Mouse (Mus musculus) G1E-ER4 (cell line): ENCODE results near the gene Lmtk2. TPM values are rescaled to one million over a fixed set of nuclear protein-coding genes. Genes with fewer than 3 reads are reported as not detected.

Experiments used
- GATA1 ChIP-seq: IDR thresholded peaks from one replicate; pipeline ENCODE4 v1.8.0; 2012; ENCODE audit warnings: low read length, inconsistent platforms
- polyA plus RNA-seq: library from polyadenylated mRNA; stranded (reverse); fragments of >175 nt; gene quantifications from 2 replicates; pipeline ENCODE4 v1.2.3, GENCODE M21; 2012

Lmtk2 gene
- polyA plus RNA-seq, 1 experiment: 6.3 TPM

- no peak for TF ChIP-seq GATA1
These were observed 49.3 kb downstream of the Lmtk2 start for GRCm38 (mm10) chr5:144149530-144149929.

- TF ChIP-seq GATA1: no peak
These were observed 51.0 kb downstream of the Lmtk2 start for GRCm38 (mm10) chr5:144151270-144151669.

- TF ChIP-seq GATA1: no peak
These were observed 54.3 kb downstream of the Lmtk2 start for GRCm38 (mm10) chr5:144154528-144154927.

- TF ChIP-seq GATA1: no peak
These were observed 58.4 kb downstream of the Lmtk2 start for GRCm38 (mm10) chr5:144158604-144159003.

- TF ChIP-seq GATA1: no peak
These were observed 58.9 kb downstream of the Lmtk2 start for GRCm38 (mm10) chr5:144159137-144159536.

- TF ChIP-seq GATA1: no peak
These were observed 62.0 kb downstream of the Lmtk2 start for GRCm38 (mm10) chr5:144162080-144162812.

- TF ChIP-seq GATA1: no peak
These were observed 62.7 kb downstream of the Lmtk2 start for GRCm38 (mm10) chr5:144162813-144163517.

- TF ChIP-seq GATA1: no peak
These were observed 65.5 kb downstream of the Lmtk2 start for GRCm38 (mm10) chr5:144165756-144166155.

- TF ChIP-seq GATA1: no peak
These were observed 69.2 kb downstream of the Lmtk2 start for GRCm38 (mm10) chr5:144169275-144169975.

GRCm38 (mm10) chr5:144173648-144174047 lies 73.4 kb downstream of the Lmtk2 start:
- TF ChIP-seq GATA1: no peak

GRCm38 (mm10) chr5:144178216-144178615 lies 78.0 kb downstream of the Lmtk2 start:
- no peak for TF ChIP-seq GATA1

- no peak for TF ChIP-seq GATA1
These were observed 81.0 kb downstream of the Lmtk2 start for GRCm38 (mm10) chr5:144181249-144181648.

- TF ChIP-seq GATA1: no peak
These were observed 82.5 kb downstream of the Lmtk2 start for GRCm38 (mm10) chr5:144182542-144183247.

GRCm38 (mm10) chr5:144183248-144183559 lies 83.0 kb downstream of the Lmtk2 start:
- no peak for TF ChIP-seq GATA1

GRCm38 (mm10) chr5:144183647-144184335 lies 83.6 kb downstream of the Lmtk2 start:
- TF ChIP-seq GATA1: no peak
